Comparison of ENCODE assay signal across 17 mouse cellular contexts in the genomic region with DNA sequence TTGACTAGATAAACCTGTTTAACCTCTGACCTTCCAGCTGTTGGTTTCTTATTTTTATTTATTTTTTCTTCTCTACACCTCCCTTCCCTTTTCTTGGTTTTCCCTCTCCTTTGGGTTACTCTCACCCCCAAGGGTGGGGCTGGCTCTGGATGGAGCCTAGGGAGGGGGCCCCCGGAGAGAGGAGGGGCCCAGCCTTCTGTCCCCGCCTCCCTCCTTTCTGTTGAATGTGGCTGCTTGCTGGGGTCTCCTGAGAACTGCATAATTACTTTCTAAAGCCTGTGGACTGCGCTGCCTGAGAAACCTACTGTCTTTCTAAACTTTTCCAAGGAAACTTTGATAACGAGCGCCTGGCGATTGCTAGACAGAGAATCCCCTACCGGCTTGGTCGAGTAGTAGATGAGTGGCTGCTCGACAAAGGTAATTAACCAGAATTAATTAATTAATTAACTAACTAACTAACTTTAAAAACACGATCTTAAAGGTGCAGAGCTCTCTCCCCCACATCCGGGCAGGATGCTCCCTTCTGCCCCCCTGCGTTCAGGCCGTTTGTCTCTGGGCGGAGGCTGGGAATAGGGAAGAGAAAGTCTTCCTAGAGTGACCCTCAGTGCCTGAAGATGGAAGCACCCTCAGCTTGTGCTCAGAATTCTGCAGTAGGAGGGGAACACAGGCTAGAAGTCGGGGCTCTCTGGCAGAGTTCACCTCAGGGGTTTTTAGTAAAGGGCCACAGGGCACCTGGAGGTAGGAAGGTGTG. TPM values are rescaled to one million over a fixed set of nuclear protein-coding genes. Genes with fewer than 3 reads are reported as not detected.
DNase-seq lines count a peak whose midpoint lies in the region; ATAC-seq and TF ChIP-seq lines count a peak whose summit lies in the region.
"Had no signal": no experiment of that assay in that cellular context is flagged by ENCODE, and none has a peak within 500 bp of the region (broad histone marks: within the 10 kb centered on the region; RNA-seq: fewer than 3 reads in every experiment).

No protein-coding gene starts in this region.

- no peak for ATAC-seq in hindbrain, embryonic 15.5 days (ENCODE audit: low FRiP score, low read depth)
- ATAC-seq in hindbrain, embryonic 14.5 days (ENCODE audit: low FRiP score): no peak
- ATAC-seq in granulocyte monocyte progenitor cell, adult 5-6 weeks (replicated peaks; ENCODE audit: poor library complexity, severe bottlenecking): peak; percentile 64

- no peaks in the 10 kb centered on the region for H3K9me3 ChIP-seq in hindbrain, embryonic 15.5 days
- H3K9me3 ChIP-seq in hindbrain, embryonic 14.5 days (ENCODE audit: control insufficient read depth, low read length): no peaks in the 10 kb centered on the region
- H3K9me3 ChIP-seq in E14TG2a.4 (ENCODE audit: low read length) (no peaks in the 10 kb centered on the region), ES-E14 (ENCODE audit: control insufficient read depth, insufficient read depth, low read depth, low read length) (no peaks in the 10 kb centered on the region)
- H3K9me3 ChIP-seq: embryonic facial prominence, embryonic 13.5 days; limb, embryonic 10.5 days; megakaryocyte, embryonic 14.5 days had no signal

- peaks cover 54% of the 10 kb centered on the region for H3K36me3 ChIP-seq in hindbrain, embryonic 15.5 days
- peaks cover 92% of the 10 kb centered on the region for H3K36me3 ChIP-seq in hindbrain, embryonic 14.5 days (replicated peaks; ENCODE audit: control insufficient read depth, insufficient read depth)
- H3K36me3 ChIP-seq in E14TG2a.4 (ENCODE audit: insufficient read depth, low read length): peaks cover 22% of the 10 kb centered on the region; the same call in 1 of the 2 replicates
- H3K36me3 ChIP-seq in ES-E14 (ENCODE audit: control insufficient read depth, insufficient read depth, low read length, poor library complexity, severe bottlenecking): peaks cover 2% of the 10 kb centered on the region; the same call in 1 of the 2 replicates
- no peaks in the 10 kb centered on the region for H3K36me3 ChIP-seq in thymus, adult 2 months (ENCODE audit: control insufficient read depth, insufficient read depth, low read length)
- H3K36me3 ChIP-seq: embryonic facial prominence, embryonic 13.5 days; limb, embryonic 10.5 days had no signal

- DNase-seq in hindbrain, embryonic 14.5 days (ENCODE audit: low spot score): no peak
- DNase-seq in ES-E14 (ENCODE audit: low read depth, low spot score): no peak
- no peak for DNase-seq in thymus, adult 2 months
- no peak for DNase-seq in spleen, postnatal 10 days (ENCODE audit: low spot score in 2 of 2)
- no peak for DNase-seq in cerebellum, adult 11 months
- DNase-seq: adrenal gland, postnatal 36 days; cerebellum, adult 11-12 months; kidney, adult 18-20 months; lung, adult 2 months had no signal

- no peak overlapping the region for H3K9ac ChIP-seq in hindbrain, embryonic 15.5 days
- H3K9ac ChIP-seq in hindbrain, embryonic 14.5 days: no peak overlapping the region
- H3K9ac ChIP-seq in ES-E14 (ENCODE audit: insufficient read depth, low read depth, low read length, poor library complexity, severe bottlenecking): peak overlapping the region; percentile 42; the same call in 1 of the 2 replicates
- H3K9ac ChIP-seq: embryonic facial prominence, embryonic 13.5 days had no signal

- WGBS in hindbrain, embryonic 15.5 days: 13% methylated on average over 15 of the region's 15 CpGs
- 10% methylated on average over 15 of the region's 15 CpGs for WGBS in hindbrain, embryonic 14.5 days
- WGBS in thymus, adult 2 months: 30% methylated on average over 15 of the region's 15 CpGs

- H3K27me3 ChIP-seq in hindbrain, embryonic 15.5 days: no peaks in the 10 kb centered on the region
- no peaks in the 10 kb centered on the region for H3K27me3 ChIP-seq in hindbrain, embryonic 14.5 days (ENCODE audit: control insufficient read depth, insufficient read depth, low read length)
- H3K27me3 ChIP-seq in E14TG2a.4 (ENCODE audit: insufficient read depth, low read length): 0 out of 2 replicates have a peak, but pooled peaks cover 6% of the 10 kb centered on the region
- no peaks in the 10 kb centered on the region for H3K27me3 ChIP-seq in thymus, adult 2 months (ENCODE audit: control insufficient read depth, insufficient read depth, low read length)

- no peak overlapping the region for H3K4me3 ChIP-seq in hindbrain, embryonic 15.5 days
- no peak overlapping the region for H3K4me3 ChIP-seq in hindbrain, embryonic 14.5 days (replicated peaks; ENCODE audit: low read length)
- peak overlapping the region; percentile 75 for H3K4me3 ChIP-seq in E14TG2a.4 (replicated peaks; ENCODE audit: low read length)
- peak overlapping the region; percentile 53 to 62 for H3K4me3 ChIP-seq in ES-E14 (ENCODE audit: insufficient read depth in 1 of 2, low read depth in 1 of 2, low read length in 2 of 2, poor library complexity in 1 of 2, severe bottlenecking in 1 of 2)
- H3K4me3 ChIP-seq in thymus, adult 2 months (ENCODE audit: control insufficient read depth, insufficient read depth, low read length): no peak overlapping the region
- H3K4me3 ChIP-seq: embryonic facial prominence, embryonic 13.5 days; limb, embryonic 10.5 days; megakaryocyte, embryonic 14.5 days had no signal

- peak overlapping the region; percentile 42; the same call in 1 of the 2 replicates for H3K27ac ChIP-seq in hindbrain, embryonic 15.5 days (replicated peaks)
- H3K27ac ChIP-seq in hindbrain, embryonic 14.5 days: no peak overlapping the region
- peak overlapping the region; percentile 54; the same call in 1 of the 2 replicates for H3K27ac ChIP-seq in ES-E14 (ENCODE audit: insufficient read depth, low read depth, low read length, poor library complexity, severe bottlenecking)
- no peak overlapping the region for H3K27ac ChIP-seq in thymus, adult 2 months (ENCODE audit: control insufficient read depth, insufficient read depth, low read length)
- H3K27ac ChIP-seq: embryonic facial prominence, embryonic 13.5 days; limb, embryonic 10.5 days had no signal

- H3K4me1 ChIP-seq in hindbrain, embryonic 15.5 days (replicated peaks): peaks cover 31% of the 10 kb centered on the region
- H3K4me1 ChIP-seq in hindbrain, embryonic 14.5 days (replicated peaks; ENCODE audit: control insufficient read depth, insufficient read depth, low read length): peaks cover 27% of the 10 kb centered on the region
- H3K4me1 ChIP-seq in E14TG2a.4 (replicated peaks; ENCODE audit: low read depth, low read length) (peaks cover 89% of the 10 kb centered on the region), ES-E14 (ENCODE audit: control insufficient read depth in 2 of 2, insufficient read depth in 2 of 2, low read length in 2 of 2, poor library complexity in 1 of 2) (peaks cover 2 to 36% of the 10 kb centered on the region in 2 experiments; a peak in 3 of 4 replicates)
- H3K4me1 ChIP-seq in thymus, adult 2 months (replicated peaks; ENCODE audit: control insufficient read depth, insufficient read depth, low read length): no peaks in the 10 kb centered on the region
- H3K4me1 ChIP-seq: megakaryocyte, embryonic 14.5 days had no signal

- in situ Hi-C loops in ES-E14 (cut with MboI; ENCODE audit: low sequenced_read_pairs in 2 of 2, unreplicated experiment in 2 of 2): no loop called here

- H3K4me2 ChIP-seq in hindbrain, embryonic 15.5 days: no peak overlapping the region
- no peak overlapping the region for H3K4me2 ChIP-seq in hindbrain, embryonic 14.5 days (replicated peaks)
- H3K4me2 ChIP-seq: embryonic facial prominence, embryonic 13.5 days had no signal

- TF ChIP-seq CTCF in E14TG2a.4 (conservative IDR thresholded peaks at IDR 0.05; ENCODE audit: low read length): no peak
- no peak for TF ChIP-seq CTCF in thymus, adult 2 months (IDR thresholded peaks at IDR 0.05; ENCODE audit: borderline replicate concordance, control insufficient read depth, extremely low read depth, insufficient read depth, low read length, poor library complexity)

- no peak for TF ChIP-seq POLR2A in thymus, adult 2 months (IDR thresholded peaks at IDR 0.05; ENCODE audit: control insufficient read depth, extremely low read depth, insufficient read depth, low read length, poor library complexity)

TF ChIP-seq in ES-E14, 5 proteins besides CTCF, POLR2A, EP300 and RAD21:
- no peak for TF ChIP-seq CHD2 (IDR thresholded peaks at IDR 0.05; ENCODE audit: low read depth, low read length)
- no peak for TF ChIP-seq ZNF384 (IDR thresholded peaks at IDR 0.05; ENCODE audit: low read depth, low read length)
- TF ChIP-seq HCFC1 (IDR thresholded peaks at IDR 0.05; ENCODE audit: borderline replicate concordance, insufficient read depth, low read length): no peak
- no peak for TF ChIP-seq ZC3H11A (IDR thresholded peaks at IDR 0.05; ENCODE audit: borderline replicate concordance, low read depth, low read length)
- TF ChIP-seq MAFK (IDR thresholded peaks at IDR 0.05; ENCODE audit: insufficient read depth, low read depth, low read length): no peak

RNA-seq across cellular contexts. Expression of a gene that starts 29.3 kb away (rescaled TPM):
- polyA plus RNA-seq in hindbrain, embryonic 15.5 days (2015; fragmentation: Nextera tagmentation; extraction: Ambion mirVana): not detected in 2 replicates
- not detected in 2 replicates for polyA plus RNA-seq in hindbrain, embryonic 14.5 days (2014; fragmentation: Nextera tagmentation; extraction: Ambion mirVana)
- total RNA-seq in ES-E14 (2012; rRNA removed): not detected in 2 replicates
- not detected in 2 replicates for total RNA-seq in granulocyte monocyte progenitor cell, adult 5-6 weeks (2014; fragmentation: Nextera tagmentation)
- not detected in 2 replicates for total RNA-seq in granulocyte monocyte progenitor cell, adult 5-6 weeks (2017)
- 0.19 and 0.74 TPM in 2 replicates for polyA plus RNA-seq in thymus, adult 2 months (2012; rRNA removed)
- polyA plus RNA-seq: embryonic facial prominence, embryonic 13.5 days; heart, embryonic 16.5 days; limb, embryonic 10.5 days; small intestine, adult 2 months had no signal

Comparison
In these comparisons a context has a peak if more than half of its experiments do, and no peak if none do; other contexts are left out.
1. H3K27ac ChIP-seq: peak in hindbrain, embryonic 15.5 days (single experiment) and ES-E14 (single experiment); none in hindbrain, embryonic 14.5 days (single experiment) and thymus, adult 2 months (single experiment).
2. H3K4me3 ChIP-seq: peak in E14TG2a.4 (single experiment) and ES-E14 (2 of 2); none in hindbrain, embryonic 15.5 days (single experiment), hindbrain, embryonic 14.5 days (single experiment) and thymus, adult 2 months (single experiment).